Mouse (Mus musculus) heart, postnatal 25 days (tissue): ENCODE results near the gene Ppil1. TPM values are rescaled to one million over a fixed set of nuclear protein-coding genes. Genes with fewer than 3 reads are reported as not detected.
"Not testable (repeated sequence)": the region's sequence is repeated elsewhere in the genome, so short reads cannot be mapped to it uniquely, and the experiment has no call there.

Experiments used
- DNase-seq: peaks from one replicate; pipeline ENCODE4 v3.0.0; 2022; ENCODE audit warnings: low spot score
- intact Hi-C: fragments of 180-260 bp; cut with DNase I; formaldehyde crosslinking; loops from one replicate; pipeline ENCODE4 v1.15.1; 2025
- total RNA-seq, 2 experiments: library from RNA; stranded (reverse); gene quantifications; 2 replicates each; pipeline ENCODE4 v1.2.3; 2021

The Ppil1 gene
- total RNA-seq, 2 experiments from 2014 or later: 29.0 to 29.6 TPM

GRCm38 (mm10) chr17:29257001-29257511, 6.9 kb downstream of the Ppil1 start:
- DNase-seq: peak; percentile 33
- intact Hi-C loops: no loop called here

GRCm38 (mm10) chr17:29256507-29256906, 7.5 kb downstream of the Ppil1 start:
- intact Hi-C loops: no loop called here
- DNase-seq: no peak

- intact Hi-C loops, DNase-seq: not testable (repeated sequence)
Measured at GRCm38 (mm10) chr17:29254784-29255183, 9.2 kb downstream of the Ppil1 start.

- intact Hi-C loops: no loop called here
- DNase-seq: no peak
Measured at GRCm38 (mm10) chr17:29253684-29254083, 10.3 kb downstream of the Ppil1 start.

- intact Hi-C loops: no loop called here
- DNase-seq: no peak
Measured at GRCm38 (mm10) chr17:29253236-29253635, 10.8 kb downstream of the Ppil1 start.

GRCm38 (mm10) chr17:29251608-29252390, 12.2 kb downstream of the Ppil1 start:
- intact Hi-C loops: no loop called here
- DNase-seq: peak; percentile 51

- DNase-seq, intact Hi-C loops: not testable (repeated sequence)
Measured at GRCm38 (mm10) chr17:29251006-29251405, 13.0 kb downstream of the Ppil1 start.

GRCm38 (mm10) chr17:29249512-29249911, 14.5 kb downstream of the Ppil1 start:
- no peak for DNase-seq
- intact Hi-C loops: no loop called here

GRCm38 (mm10) chr17:29247881-29248280, 16.1 kb downstream of the Ppil1 start:
- intact Hi-C loops: loop anchor here (2.0 kb wide), 2 partner anchors 71 to 199 kb away; no protein-coding TSS in a partner anchor
- peak; percentile 42 for DNase-seq

- intact Hi-C loops: loop anchor here (2.0 kb wide), 2 partner anchors 70 to 198 kb away; no protein-coding TSS in a partner anchor
Measured at GRCm38 (mm10) chr17:29246602-29247001, 17.4 kb downstream of the Ppil1 start.

GRCm38 (mm10) chr17:29245725-29246124, 18.3 kb downstream of the Ppil1 start:
- no peak for DNase-seq
- intact Hi-C loops: loop anchor here (2.0 kb wide), 2 partner anchors 69 to 197 kb away; no protein-coding TSS in a partner anchor

More at GRCm38 (mm10) chr17:29246602-29247001, 17.4 kb downstream of the Ppil1 start:
- no peak for DNase-seq

- DNase-seq: no peak
- intact Hi-C loops: no loop called here
Measured at GRCm38 (mm10) chr17:29244912-29245311, 19.1 kb downstream of the Ppil1 start.

- intact Hi-C loops: no loop called here
Measured at GRCm38 (mm10) chr17:29238421-29238945, 25.5 kb downstream of the Ppil1 start.

GRCm38 (mm10) chr17:29237772-29238420, 26.1 kb downstream of the Ppil1 start, which contains the start of gene Cpne5:
Cpne5 (minus strand) TSS chr17:29238167.
- no peak for DNase-seq
- intact Hi-C loops: no loop called here

More at GRCm38 (mm10) chr17:29238421-29238945, 25.5 kb downstream of the Ppil1 start:
- DNase-seq: no peak

GRCm38 (mm10) chr17:29237267-29237771, 26.7 kb downstream of the Ppil1 start:
- intact Hi-C loops: no loop called here
- DNase-seq: no peak

- no peak for DNase-seq
- intact Hi-C loops: no loop called here
Measured at GRCm38 (mm10) chr17:29236111-29236510, 27.9 kb downstream of the Ppil1 start.

- intact Hi-C loops: no loop called here
- no peak for DNase-seq
Measured at GRCm38 (mm10) chr17:29231109-29231508, 32.9 kb downstream of the Ppil1 start.

- intact Hi-C loops: no loop called here
- DNase-seq: no peak
Measured at GRCm38 (mm10) chr17:29220631-29221030, 43.4 kb downstream of the Ppil1 start.

- no peak for DNase-seq
- intact Hi-C loops: no loop called here
Measured at GRCm38 (mm10) chr17:29218017-29218416, 46.0 kb downstream of the Ppil1 start.

- intact Hi-C loops: no loop called here
- no peak for DNase-seq
Measured at GRCm38 (mm10) chr17:29216078-29216477, 47.9 kb downstream of the Ppil1 start.
